Mouse (Mus musculus) hindbrain, embryonic 10.5 days (tissue): Measurements from ENCODE around the gene Atxn1l. TPM values are rescaled to one million over a fixed set of nuclear protein-coding genes. Genes with fewer than 3 reads are reported as not detected.

ENCODE experiments used
- DNase-seq: peaks from one replicate; pipeline ENCODE4 v3.0.0-alpha.2; 2017; ENCODE audit warnings: low spot score
- H3K27ac ChIP-seq: fragments of 300-500 bp; sonication (generic); 2 replicates; pipeline ENCODE4 v1.5.1; 2016; ENCODE audit warnings: mild to moderate bottlenecking, moderate library complexity
- H3K27me3 ChIP-seq: fragments of 300-500 bp; sonication (generic); 2 replicates; pipeline ENCODE4 v1.6.1; 2016; ENCODE audit warnings: mild to moderate bottlenecking; ENCODE audit not compliant: poor library complexity, insufficient read depth, severe bottlenecking
- H3K36me3 ChIP-seq: fragments of 300-500 bp; sonication (generic); 2 replicates; pipeline ENCODE4 v1.6.1; 2016; ENCODE audit warnings: mild to moderate bottlenecking, moderate library complexity
- H3K4me1 ChIP-seq: fragments of 300-500 bp; sonication (generic); replicated peaks from 2 replicates; pipeline ENCODE4 v1.6.1; 2016; ENCODE audit warnings: mild to moderate bottlenecking
- H3K4me3 ChIP-seq: fragments of 300-500 bp; sonication (generic); 2 replicates; pipeline ENCODE4 v1.5.1; 2016; ENCODE audit warnings: mild to moderate bottlenecking, moderate library complexity
- H3K9me3 ChIP-seq: fragments of 300-500 bp; sonication (generic); 2 replicates; pipeline ENCODE4 v1.6.1; 2016; ENCODE audit warnings: mild to moderate bottlenecking, moderate library complexity
- WGBS: fragments of 180-500 bp; shearing (Covaris S2); methylation state at CpG from one replicate; pipeline ENCODE4 v1.1.7; 2016; 5-methylcytosine and 5-hydroxymethylcytosine counted together
- polyA plus RNA-seq: library from polyadenylated mRNA; unstranded; fragments of >200 nt; fragmentation: Nextera tagmentation; extraction: Ambion mirVana; gene quantifications from 2 replicates; pipeline ENCODE4 v1.2.1, GENCODE M21; 2016

The Atxn1l gene
- polyA plus RNA-seq, result 6.2 and 7.4 TPM in 2 replicates

DNA sequence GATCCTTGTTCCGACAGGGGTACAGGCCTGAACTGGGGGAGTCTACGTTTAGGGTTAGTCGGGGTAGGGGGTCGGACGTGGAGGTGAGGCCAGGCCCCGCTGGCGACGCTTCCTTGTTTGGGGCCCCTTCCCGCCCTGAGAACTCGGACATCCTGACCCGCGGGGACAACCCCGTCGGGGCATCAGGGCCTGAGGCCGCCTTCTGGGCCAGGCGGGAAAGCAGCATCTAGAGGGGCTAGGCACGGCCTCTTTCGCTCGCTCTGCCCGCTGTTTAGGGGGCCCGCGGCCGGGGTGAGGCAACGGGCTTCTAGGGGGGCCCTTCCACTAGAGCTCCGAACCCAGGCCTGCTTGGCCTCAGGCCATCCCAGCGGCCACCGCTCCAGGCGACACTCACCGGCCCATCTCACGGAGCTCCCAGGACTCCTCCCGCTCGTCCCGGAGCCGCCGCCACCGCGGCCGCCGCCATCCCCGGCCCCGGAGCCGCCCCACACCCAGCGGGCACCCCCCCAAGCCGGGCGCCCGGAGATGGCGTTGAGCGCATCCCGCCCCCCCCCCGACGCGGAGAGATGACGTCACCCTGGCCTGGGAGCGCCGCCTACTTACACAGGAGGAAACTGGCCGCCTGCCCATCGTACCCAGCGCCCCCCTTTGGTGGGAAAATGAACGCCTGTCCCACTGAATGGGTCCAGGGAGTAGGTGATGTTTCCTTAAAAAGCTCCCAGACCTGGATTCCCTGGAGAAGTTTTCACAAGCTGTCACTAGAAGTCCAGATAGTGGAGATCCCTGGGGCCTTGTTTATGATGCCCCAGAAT is at the start of gene Atxn1l:
Atxn1l (minus strand) TSS at position 503 of the 812 bp plus-strand sequence.
- Histone ChIP-seq H3K9me3 (no peaks in the 10 kb centered on the region), H3K27ac (peak within 1 kb of the TSS; percentile 96), H3K4me3 (peak within 1 kb of the TSS; percentile 98), H3K4me1 (peaks cover 15% of the 10 kb centered on the region), H3K27me3 (no peaks in the 10 kb centered on the region), H3K36me3 (peaks cover 29% of the 10 kb centered on the region)
- under 1% methylated on average over 59 of the region's 59 CpGs for WGBS
- DNase-seq, result peak; percentile 95

DNA sequence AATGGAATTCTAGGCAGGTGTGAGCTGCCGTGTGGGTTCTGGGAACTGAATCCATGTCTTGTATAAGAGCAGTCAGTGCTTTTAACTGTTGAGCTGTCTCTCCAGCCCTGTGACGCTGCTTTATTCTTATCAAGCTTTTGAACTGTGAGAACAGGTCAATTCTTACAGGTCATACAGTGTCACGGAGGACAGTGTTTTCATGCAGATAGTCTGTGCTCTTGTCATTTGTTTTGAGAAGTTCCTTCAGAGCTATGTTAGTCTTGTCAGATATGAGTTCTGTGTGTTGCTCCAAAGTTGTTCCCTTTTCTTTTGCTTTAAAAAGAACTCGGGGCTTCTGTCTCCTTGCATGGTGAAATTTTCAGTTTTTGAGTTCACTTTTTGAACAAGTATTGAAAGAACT is 43.0 kb upstream of the Atxn1l start:
- 85% methylated on average over 4 of the region's 4 CpGs for WGBS
- Histone ChIP-seq H3K27me3 (peaks cover 2% of the 10 kb centered on the region; the same call in 1 of the 2 replicates), H3K27ac (no peak overlapping the region), H3K9me3 (no peaks in the 10 kb centered on the region), H3K4me1 (peaks cover 16% of the 10 kb centered on the region), H3K4me3 (peak overlapping the region; percentile 88; the same call in 1 of the 2 replicates), H3K36me3 (no peaks in the 10 kb centered on the region)
- DNase-seq, result no peak

DNA sequence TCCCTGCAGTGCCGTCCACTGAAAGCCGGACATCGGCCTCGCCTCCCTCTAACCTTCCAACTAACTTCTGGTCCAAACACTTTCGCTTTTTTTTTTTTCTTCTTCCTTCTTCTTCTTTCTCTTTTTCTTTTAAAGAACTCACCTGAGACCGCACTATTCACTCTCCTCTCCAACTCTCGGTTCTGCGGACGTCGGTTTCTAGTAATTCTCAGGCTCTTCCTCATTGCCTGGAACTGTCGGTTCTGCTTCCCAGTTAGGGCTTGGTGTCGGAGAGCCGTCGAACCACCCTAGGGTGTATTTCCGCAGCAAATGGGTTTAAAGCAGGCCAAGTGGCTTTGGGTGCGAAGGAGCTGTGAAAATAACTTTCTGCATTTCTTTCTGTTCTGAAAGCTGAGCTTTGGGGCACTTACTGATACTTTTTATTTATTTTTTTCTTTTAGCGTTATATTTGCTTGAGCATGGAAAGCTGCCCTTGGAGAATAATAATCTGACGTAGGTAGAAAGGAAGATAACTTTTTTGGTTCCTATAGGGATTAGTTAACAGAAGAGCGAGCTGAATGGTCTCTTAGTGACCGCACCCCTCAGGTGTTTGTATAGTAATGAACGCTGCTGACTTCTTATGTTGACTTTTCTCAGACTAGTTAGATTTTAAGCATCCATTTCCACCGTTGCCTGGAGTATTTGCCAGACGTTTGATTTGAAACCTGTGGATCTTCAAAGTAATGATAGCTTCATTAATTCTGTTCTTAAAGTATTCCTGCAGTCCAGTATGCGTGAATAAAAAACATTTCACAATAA is 42.1 kb upstream of the Atxn1l start:
- peak overlapping the region; percentile 88 for H3K4me3 ChIP-seq
- DNase-seq, result no peak
- H3K27me3 ChIP-seq, result peaks cover 2% of the 10 kb centered on the region; the same call in 1 of the 2 replicates
- 26% methylated on average over 24 of the region's 24 CpGs for WGBS
- peak overlapping the region; percentile 100 for H3K27ac ChIP-seq
- H3K9me3 ChIP-seq, result no peaks in the 10 kb centered on the region
- peaks cover 16% of the 10 kb centered on the region for H3K4me1 ChIP-seq
- H3K36me3 ChIP-seq, result no peaks in the 10 kb centered on the region

DNA sequence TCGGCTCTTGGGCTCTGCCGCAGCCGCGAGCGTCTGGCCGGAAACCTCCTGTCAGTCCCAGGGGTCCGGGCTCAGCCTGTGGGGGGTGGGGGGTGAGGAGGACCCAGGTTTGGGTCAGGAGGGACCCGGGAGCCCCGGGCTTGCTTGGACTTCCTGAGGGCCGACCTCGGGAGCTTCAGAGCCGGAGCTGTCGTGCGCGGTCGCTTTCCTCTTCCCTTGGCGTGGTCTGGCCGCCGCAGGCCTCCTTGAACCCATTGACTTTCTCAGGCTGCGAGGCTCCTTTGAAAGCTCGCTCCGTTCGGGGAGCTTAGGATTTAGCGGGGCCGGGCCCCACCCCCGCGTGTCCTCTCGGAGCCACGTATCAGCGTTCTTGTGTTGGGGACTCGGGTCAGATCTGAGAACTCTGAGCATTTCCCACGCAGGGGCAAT is 41.5 kb upstream of the Atxn1l start:
- H3K27ac ChIP-seq, result peak overlapping the region; percentile 100
- H3K4me3 ChIP-seq, result peak overlapping the region; percentile 88
- H3K36me3 ChIP-seq, result no peaks in the 10 kb centered on the region
- DNase-seq, result no peak
- peaks cover 16% of the 10 kb centered on the region for H3K4me1 ChIP-seq
- whole genome bisulfite sequencing, result under 1% methylated on average over 32 of the region's 32 CpGs
- peaks cover 2% of the 10 kb centered on the region; the same call in 1 of the 2 replicates for H3K27me3 ChIP-seq
- H3K9me3 ChIP-seq, result no peaks in the 10 kb centered on the region

DNA sequence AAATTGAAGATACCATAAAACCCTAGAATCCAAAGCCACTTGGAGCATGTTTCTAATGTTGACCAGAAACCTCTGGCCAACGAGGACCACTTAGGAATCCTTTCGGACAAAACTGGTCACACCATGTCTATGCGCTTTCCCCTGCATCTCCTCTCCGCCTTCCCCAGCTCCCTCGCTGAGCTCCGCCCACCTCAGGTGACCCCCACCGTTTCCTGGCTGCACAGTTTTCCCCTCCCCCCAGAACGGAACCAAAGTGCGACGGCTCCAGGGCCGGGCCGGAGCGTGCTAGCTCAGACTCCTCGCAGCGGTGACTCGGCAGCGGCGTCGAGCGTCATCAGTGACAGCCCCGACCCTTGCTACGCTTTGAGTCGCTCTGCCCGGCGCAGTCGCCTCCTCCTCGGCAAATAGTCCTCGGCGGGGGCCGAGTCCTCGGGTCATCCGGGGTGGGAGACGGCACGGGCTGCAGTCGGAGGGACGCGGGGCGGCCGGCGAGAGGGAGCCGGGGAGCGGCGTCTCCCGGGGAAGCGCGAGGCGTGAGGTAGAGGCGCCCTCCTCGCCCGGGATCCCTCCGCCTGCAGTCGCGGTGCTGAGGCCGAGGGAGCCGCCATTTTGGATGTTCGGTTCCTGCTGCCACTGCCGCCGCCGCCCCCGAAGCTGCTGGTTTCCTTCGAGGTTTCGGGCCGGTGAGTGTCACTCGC is 40.9 kb upstream of the Atxn1l start, which contains the start of gene Ap1g1:
Ap1g1 (plus strand) TSS at position 275 of the 698 bp plus-strand sequence.
- Histone ChIP-seq H3K27me3 (peaks cover 2% of the 10 kb centered on the region; the same call in 1 of the 2 replicates), H3K27ac (peak within 1 kb of the TSS; percentile 100), H3K9me3 (no peaks in the 10 kb centered on the region), H3K4me3 (peak within 1 kb of the TSS; percentile 88), H3K36me3 (no peaks in the 10 kb centered on the region), H3K4me1 (peaks cover 16% of the 10 kb centered on the region)
- WGBS, result under 1% methylated on average over 64 of the region's 64 CpGs
- DNase-seq, result peak; percentile 97

DNA sequence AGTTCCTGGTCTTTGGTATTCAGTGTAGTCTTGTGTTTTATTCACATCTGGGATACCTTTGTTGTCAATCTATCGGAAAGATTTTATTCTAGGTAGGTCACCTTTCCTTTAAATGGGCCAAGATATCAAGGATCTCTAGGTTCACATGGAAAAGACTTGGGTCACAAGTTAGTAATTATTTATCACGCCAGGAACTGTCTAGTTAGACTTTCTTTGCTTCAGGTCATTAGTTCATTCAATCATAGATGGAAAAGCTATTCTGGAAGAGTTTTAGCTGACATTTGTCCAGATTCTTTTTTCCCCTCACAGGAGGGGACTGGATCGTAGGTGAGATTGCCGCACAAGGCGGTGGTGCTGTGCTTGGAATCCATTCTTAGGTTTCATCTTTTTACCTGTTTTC is 40.3 kb upstream of the Atxn1l start:
- Histone ChIP-seq H3K4me1 (peaks cover 16% of the 10 kb centered on the region), H3K4me3 (peak overlapping the region; percentile 88), H3K27me3 (peaks cover 2% of the 10 kb centered on the region; the same call in 1 of the 2 replicates), H3K36me3 (no peaks in the 10 kb centered on the region), H3K9me3 (no peaks in the 10 kb centered on the region), H3K27ac (no peak overlapping the region)
- WGBS, result 31% methylated on average over 5 of the region's 5 CpGs
- no peak for DNase-seq

DNA sequence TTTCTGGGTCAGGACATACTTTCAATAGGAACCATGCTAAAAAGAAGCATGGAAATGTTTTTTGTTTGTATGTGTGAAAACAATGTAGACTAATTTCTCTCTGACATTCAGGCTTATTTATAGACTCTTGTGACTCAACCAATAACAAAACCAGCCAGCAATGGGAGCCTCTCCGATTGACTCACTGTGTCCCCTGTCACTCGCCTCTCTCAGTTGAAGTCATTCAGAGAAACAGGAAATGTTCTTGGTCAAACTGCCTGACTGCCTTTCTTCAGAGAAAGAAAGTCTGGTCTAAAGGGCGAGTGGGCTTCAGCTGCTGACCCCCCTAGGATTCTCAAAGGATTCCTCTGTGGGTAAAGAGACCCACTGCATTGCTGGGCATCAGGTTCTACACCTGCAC is 35.6 kb upstream of the Atxn1l start:
- Histone ChIP-seq H3K9me3 (no peaks in the 10 kb centered on the region), H3K4me1 (no peaks in the 10 kb centered on the region), H3K4me3 (no peak overlapping the region), H3K36me3 (no peaks in the 10 kb centered on the region), H3K27ac (no peak overlapping the region), H3K27me3 (peaks cover 2% of the 10 kb centered on the region; the same call in 1 of the 2 replicates)
- no peak for DNase-seq
- WGBS, result 55% methylated on average over 3 of the region's 3 CpGs

DNA sequence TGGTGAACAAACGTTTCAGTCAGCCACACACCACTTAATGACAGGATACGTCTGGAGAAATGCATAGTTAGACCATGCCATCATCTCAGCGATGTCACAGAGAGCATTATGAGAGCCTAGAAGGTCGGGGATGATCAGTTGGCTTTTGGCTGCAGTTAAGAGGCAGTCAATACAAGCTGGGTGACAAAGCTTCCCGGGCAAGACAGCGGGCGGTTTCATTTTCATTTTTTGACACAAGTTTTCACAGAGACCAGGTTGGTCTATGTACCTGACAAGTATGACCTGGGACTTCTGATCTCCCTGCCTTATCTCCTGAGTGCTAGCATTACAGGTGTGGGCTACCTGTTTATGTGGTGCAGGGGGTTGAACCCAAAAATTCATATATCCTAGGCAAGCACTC is 28.5 kb upstream of the Atxn1l start:
- WGBS, result 78% methylated on average over 7 of the region's 7 CpGs
- H3K4me1 ChIP-seq, result no peaks in the 10 kb centered on the region
- H3K27ac ChIP-seq, result no peak overlapping the region
- DNase-seq, result no peak
- H3K9me3 ChIP-seq, result peaks cover 28% of the 10 kb centered on the region
- H3K36me3 ChIP-seq, result no peaks in the 10 kb centered on the region
- H3K4me3 ChIP-seq, result no peak overlapping the region
- no peaks in the 10 kb centered on the region for H3K27me3 ChIP-seq

DNA sequence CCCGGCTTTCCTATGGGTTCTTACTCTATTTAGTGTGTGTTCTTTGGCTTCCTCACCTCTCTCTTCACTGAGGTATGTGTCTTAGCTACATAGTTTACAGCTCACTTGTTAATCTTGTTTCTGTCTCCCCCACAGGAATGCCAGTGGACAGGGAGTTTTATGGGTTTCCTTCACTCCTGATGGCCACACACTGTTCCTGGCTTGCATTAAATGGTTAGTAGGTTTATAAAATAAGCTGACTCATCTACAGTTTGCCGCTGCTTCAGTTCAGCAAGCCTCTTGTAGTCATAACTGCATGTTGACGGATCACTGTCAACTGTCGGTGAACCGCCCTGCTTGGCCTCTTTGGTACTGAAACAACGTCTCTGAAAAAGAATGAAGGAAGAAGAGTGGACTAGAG is 26.5 kb upstream of the Atxn1l start:
- no peak for DNase-seq
- peaks cover 31% of the 10 kb centered on the region for H3K9me3 ChIP-seq
- H3K27ac ChIP-seq, result no peak overlapping the region
- H3K4me1 ChIP-seq, result no peaks in the 10 kb centered on the region
- no peaks in the 10 kb centered on the region for H3K36me3 ChIP-seq
- no peak overlapping the region for H3K4me3 ChIP-seq
- no peaks in the 10 kb centered on the region for H3K27me3 ChIP-seq
- WGBS, result 89% methylated on average over 6 of the region's 6 CpGs

DNA sequence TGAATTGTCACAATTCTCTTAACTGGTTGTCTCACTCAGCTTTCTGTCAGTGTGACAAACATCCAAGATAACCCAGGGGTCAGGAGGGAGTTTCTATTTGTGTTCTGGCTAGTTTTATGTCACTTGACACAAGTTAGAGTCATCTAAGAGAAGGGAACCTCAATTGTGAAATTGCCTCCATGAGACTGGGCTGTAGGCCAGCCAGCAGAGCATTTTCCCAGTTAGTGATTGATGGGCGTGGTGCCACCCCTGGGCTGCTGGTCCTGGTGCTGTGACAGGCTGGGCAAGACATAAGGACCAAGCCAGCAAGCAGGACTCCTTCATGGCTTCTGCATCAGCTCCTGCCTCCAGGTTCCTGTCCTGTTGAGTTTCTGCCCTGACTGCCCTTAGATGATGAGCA is 22.7 kb upstream of the Atxn1l start:
- WGBS, result 72% methylated on average over 1 of the region's 1 CpGs
- no peak for DNase-seq
- H3K27ac ChIP-seq, result no peak overlapping the region
- H3K27me3 ChIP-seq, result no peaks in the 10 kb centered on the region
- no peaks in the 10 kb centered on the region for H3K36me3 ChIP-seq
- no peaks in the 10 kb centered on the region for H3K4me1 ChIP-seq
- H3K4me3 ChIP-seq, result no peak overlapping the region
- peaks cover 30% of the 10 kb centered on the region for H3K9me3 ChIP-seq

DNA sequence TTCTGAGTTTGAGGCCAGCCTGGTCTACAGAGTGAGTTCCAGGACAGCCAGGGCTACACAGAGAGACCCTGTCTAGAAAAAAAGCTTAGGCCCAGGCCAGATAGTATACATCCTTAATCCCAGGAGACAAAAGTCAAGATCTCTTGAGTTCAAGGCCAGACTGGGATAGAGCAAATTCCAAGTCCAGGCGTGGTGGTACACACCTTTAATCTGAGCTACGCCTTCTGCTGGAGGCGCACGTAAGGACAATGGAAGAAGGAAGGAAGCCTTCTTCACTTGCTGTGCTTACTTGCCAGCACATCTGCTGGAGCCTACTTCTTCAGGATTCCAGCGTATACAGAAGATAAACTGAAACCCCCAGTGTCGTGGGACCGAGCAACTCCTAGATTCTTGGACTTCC is 21.9 kb upstream of the Atxn1l start:
- 88% methylated on average over 7 of the region's 7 CpGs for WGBS
- H3K4me1 ChIP-seq, result no peaks in the 10 kb centered on the region
- no peak for DNase-seq

DNA sequence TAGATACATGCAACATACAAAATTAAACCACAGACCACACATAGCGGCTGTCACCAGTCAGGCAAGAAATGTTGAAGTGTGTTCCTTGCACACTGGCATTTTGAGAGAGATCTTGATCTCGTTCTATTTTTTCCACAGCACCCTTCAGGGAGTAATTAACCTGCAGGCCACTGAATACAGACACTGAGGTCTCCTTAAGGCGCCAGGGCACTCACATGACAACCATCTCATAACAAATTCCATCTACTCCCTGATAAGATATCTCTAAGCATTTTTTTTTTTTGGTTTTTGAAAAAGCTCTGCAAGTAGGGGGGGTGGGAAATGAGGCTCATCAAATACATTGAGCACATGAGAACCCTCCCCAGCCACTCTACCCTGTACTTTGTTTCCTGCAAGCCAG is 19.3 kb upstream of the Atxn1l start:
- 74% methylated on average over 3 of the region's 3 CpGs for WGBS
- H3K4me1 ChIP-seq, result no peaks in the 10 kb centered on the region
- no peak overlapping the region for H3K4me3 ChIP-seq
- H3K27me3 ChIP-seq, result no peaks in the 10 kb centered on the region
- no peaks in the 10 kb centered on the region for H3K36me3 ChIP-seq
- DNase-seq, result no peak
- no peak overlapping the region for H3K27ac ChIP-seq
- H3K9me3 ChIP-seq, result peaks cover 7% of the 10 kb centered on the region

More for the DNA sequence above, 21.9 kb upstream of the Atxn1l start:
- H3K36me3 ChIP-seq, result no peaks in the 10 kb centered on the region
- H3K27ac ChIP-seq, result no peak overlapping the region
- H3K9me3 ChIP-seq, result peaks cover 29% of the 10 kb centered on the region
- H3K27me3 ChIP-seq, result no peaks in the 10 kb centered on the region
- no peak overlapping the region for H3K4me3 ChIP-seq
